Mouse (Mus musculus) C2C12 (cell line): ENCODE data around the gene Kbtbd13. TPM values are rescaled to one million over a fixed set of nuclear protein-coding genes. Genes with fewer than 3 reads are reported as not detected.
"Not testable (repeated sequence)": the region's sequence is repeated elsewhere in the genome, so short reads cannot be mapped to it uniquely, and the experiment has no call there.

Experiments
- H3K27me3 ChIP-seq: one replicate; pipeline ENCODE4 v1.6.1; 2011; ENCODE audit not compliant: control insufficient read depth, insufficient read depth, insufficient read length
- H3K36me3 ChIP-seq: one replicate; pipeline ENCODE4 v1.6.1; 2011; ENCODE audit not compliant: control insufficient read depth, insufficient read depth
- H3K4me3 ChIP-seq: one replicate; pipeline ENCODE4 v1.5.1; 2011; ENCODE audit warnings: mild to moderate bottlenecking, control low read depth; ENCODE audit not compliant: poor library complexity, insufficient read depth, severe bottlenecking
- H3K79me2 ChIP-seq: one replicate; pipeline ENCODE4 v1.6.1; 2011; ENCODE audit not compliant: control insufficient read depth, insufficient read depth
- H3K79me3 ChIP-seq: one replicate; pipeline ENCODE4 v1.6.1; 2011; ENCODE audit warnings: low read depth, control low read depth
- H3ac ChIP-seq: one replicate; pipeline ENCODE3; 2011; ENCODE audit warnings: low read depth; ENCODE audit not compliant: control insufficient read depth, insufficient read length
- CEBPB ChIP-seq: IDR thresholded peaks from one replicate; pipeline ENCODE4 v1.6.1; 2011; ENCODE audit warnings: low read depth, mild to moderate bottlenecking, control low read depth, moderate library complexity
- CTCF ChIP-seq: IDR thresholded peaks from one replicate; pipeline ENCODE4 v1.5.1; 2011; ENCODE audit not compliant: control insufficient read depth, insufficient read depth, insufficient read length
- FOSL1 ChIP-seq: IDR thresholded peaks from one replicate; pipeline ENCODE4 v1.8.0; 2011; ENCODE audit warnings: mild to moderate bottlenecking, low read length; ENCODE audit not compliant: poor library complexity, insufficient read depth, severe bottlenecking
- MAX ChIP-seq: IDR thresholded peaks from one replicate; pipeline ENCODE4 v1.6.1; 2011; ENCODE audit warnings: mild to moderate bottlenecking, control low read depth
- MYOD1 ChIP-seq: IDR thresholded peaks from one replicate; pipeline ENCODE4 v1.6.1; 2011; ENCODE audit warnings: low read depth; ENCODE audit not compliant: control insufficient read depth, insufficient read length
- MYOG ChIP-seq: IDR thresholded peaks from one replicate; pipeline ENCODE4 v1.6.1; 2011; ENCODE audit not compliant: control insufficient read depth, insufficient read length; ENCODE audit errors: extremely low read depth
- USF1 ChIP-seq: IDR thresholded peaks from one replicate; pipeline ENCODE4 v1.6.1; 2011; ENCODE audit warnings: low read depth, mild to moderate bottlenecking, control low read depth, moderate library complexity
- polyA plus RNA-seq: library from polyadenylated mRNA; unstranded; fragments of >200 nt; fragmentation: generic; extraction: Trizol; gene quantifications from one replicate; pipeline ENCODE4 v1.2.1, GENCODE M21; 2012; ENCODE audit warnings: missing spikeins

The Kbtbd13 gene
- polyA plus RNA-seq, 1 experiment = not detected

GRCm38 (mm10) chr9:65353251-65353650 lies 38.2 kb downstream of the Kbtbd13 start:
- Histone ChIP-seq H3K79me3 (peaks cover 48% of the 10 kb centered on the region), H3K36me3 (peaks cover 10% of the 10 kb centered on the region), H3K4me3 (no peak overlapping the region), H3K79me2 (peaks cover 63% of the 10 kb centered on the region), H3ac (no peak overlapping the region), H3K27me3 (no peaks in the 10 kb centered on the region)
- no peak for TF ChIP-seq FOSL1
- TF ChIP-seq MYOD1 = no peak
- TF ChIP-seq CTCF = no peak
- no peak for TF ChIP-seq MYOG
- no peak for TF ChIP-seq USF1
- no peak for TF ChIP-seq MAX
- TF ChIP-seq CEBPB = no peak

DNA sequence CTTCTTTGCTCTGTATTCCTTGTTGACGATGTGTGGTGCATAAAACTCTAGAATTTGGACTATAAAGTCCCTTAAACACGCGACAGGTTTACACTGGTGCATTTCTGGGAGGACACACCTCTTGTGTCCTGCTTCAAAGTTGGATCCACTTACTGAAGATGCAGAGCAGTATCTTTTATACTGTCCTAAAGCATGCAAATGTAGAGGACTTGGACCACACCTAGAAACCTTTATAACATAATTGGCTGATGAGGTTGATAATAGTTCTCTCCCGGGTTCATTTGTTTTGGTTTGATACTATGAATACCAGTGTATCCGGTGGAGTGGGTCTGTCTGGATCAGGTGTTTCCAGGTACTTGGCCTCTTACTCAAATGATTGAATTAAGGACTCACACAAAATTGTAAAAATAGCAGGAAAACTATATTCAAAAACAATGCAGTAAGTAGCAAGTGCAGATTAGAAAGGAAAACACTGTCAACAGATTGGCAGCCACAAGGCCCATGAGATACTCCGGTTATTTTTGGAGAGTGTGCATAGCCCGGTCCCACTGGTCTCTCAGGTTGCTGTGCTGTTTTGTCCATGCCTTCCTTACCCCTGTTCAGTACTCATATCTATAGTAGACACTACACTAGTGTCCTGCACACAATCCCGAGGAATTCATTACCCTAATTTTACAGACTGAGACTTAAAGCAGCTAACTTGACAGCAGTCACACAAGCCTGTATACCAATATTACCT lies 44.2 kb downstream of the Kbtbd13 start:
- Histone ChIP-seq H3ac (peak overlapping the region; percentile 88), H3K36me3 (no peaks in the 10 kb centered on the region), H3K79me2 (peaks cover 56% of the 10 kb centered on the region), H3K4me3 (peak overlapping the region; percentile 60), H3K79me3 (peaks cover 42% of the 10 kb centered on the region), H3K27me3 (no peaks in the 10 kb centered on the region)
- TF ChIP-seq MAX = no peak
- TF ChIP-seq MYOD1 = no peak
- no peak for TF ChIP-seq FOSL1
- TF ChIP-seq MYOG = no peak
- no peak for TF ChIP-seq USF1
- TF ChIP-seq CEBPB = no peak
- TF ChIP-seq CTCF = no peak

DNA sequence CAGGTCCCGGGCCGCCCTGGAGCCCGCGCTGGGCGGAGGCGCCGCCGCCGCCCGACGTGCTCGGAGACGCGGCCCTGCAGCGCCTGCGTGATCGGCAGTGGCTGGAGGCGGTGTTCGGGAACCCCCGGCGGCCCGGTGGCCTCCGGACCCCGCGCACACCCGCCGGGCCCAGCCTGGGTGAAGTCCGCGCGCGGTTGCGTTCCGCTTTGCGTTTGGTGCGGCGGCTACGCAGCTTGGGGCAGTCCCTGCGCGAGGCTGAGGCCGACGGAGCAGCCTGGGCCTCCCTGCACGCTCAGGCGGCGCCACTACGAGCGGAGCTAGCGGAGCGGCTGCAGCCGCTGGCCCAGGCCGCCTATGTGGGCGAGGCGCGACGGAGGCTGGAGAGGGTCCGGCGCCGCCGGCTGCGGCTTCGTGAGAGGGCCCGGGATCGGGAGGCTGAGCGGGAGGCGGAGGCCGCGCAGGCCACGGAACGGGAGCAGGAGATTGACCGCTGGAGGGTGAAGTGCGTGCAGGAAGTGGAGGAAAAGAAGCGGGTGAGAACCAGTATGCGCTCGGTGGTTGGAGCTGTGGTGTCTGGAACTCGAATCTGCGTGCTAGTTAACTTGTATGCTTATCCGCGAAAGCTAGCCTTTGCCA lies 44.9 kb downstream of the Kbtbd13 start:
- Histone ChIP-seq H3K79me3 (peaks cover 38% of the 10 kb centered on the region), H3K36me3 (no peaks in the 10 kb centered on the region), H3K4me3 (peak overlapping the region; percentile 60), H3K27me3 (no peaks in the 10 kb centered on the region), H3ac (peak overlapping the region; percentile 88), H3K79me2 (peaks cover 49% of the 10 kb centered on the region)
- TF ChIP-seq MYOD1 (no peak), MYOG (no peak), MAX (no peak), CEBPB (no peak), FOSL1 (no peak), CTCF (no peak), USF1 (no peak)

- Histone ChIP-seq H3K79me3 (peaks cover 33% of the 10 kb centered on the region), H3K4me3 (peak within 1 kb of the TSS; percentile 60), H3K79me2 (peaks cover 43% of the 10 kb centered on the region), H3ac (peak within 1 kb of the TSS; percentile 88), H3K36me3 (no peaks in the 10 kb centered on the region), H3K27me3 (no peaks in the 10 kb centered on the region)
- peak; percentile 29 for TF ChIP-seq FOSL1
- no peak for TF ChIP-seq MAX
These were observed 45.5 kb downstream of the Kbtbd13 start, which contains the start of gene Pdcd7 for GRCm38 (mm10) chr9:65345854-65346475. TSS of gene Pdcd7 (plus strand) at chr9:65346104.

- H3K79me3 ChIP-seq = peaks cover 28% of the 10 kb centered on the region
- H3K27me3 ChIP-seq, H3ac ChIP-seq, H3K36me3 ChIP-seq: not testable (repeated sequence)
- peaks cover 37% of the 10 kb centered on the region for H3K79me2 ChIP-seq
- peak overlapping the region; percentile 60 for H3K4me3 ChIP-seq
These were observed 46.0 kb downstream of the Kbtbd13 start for GRCm38 (mm10) chr9:65345439-65345838.

DNA sequence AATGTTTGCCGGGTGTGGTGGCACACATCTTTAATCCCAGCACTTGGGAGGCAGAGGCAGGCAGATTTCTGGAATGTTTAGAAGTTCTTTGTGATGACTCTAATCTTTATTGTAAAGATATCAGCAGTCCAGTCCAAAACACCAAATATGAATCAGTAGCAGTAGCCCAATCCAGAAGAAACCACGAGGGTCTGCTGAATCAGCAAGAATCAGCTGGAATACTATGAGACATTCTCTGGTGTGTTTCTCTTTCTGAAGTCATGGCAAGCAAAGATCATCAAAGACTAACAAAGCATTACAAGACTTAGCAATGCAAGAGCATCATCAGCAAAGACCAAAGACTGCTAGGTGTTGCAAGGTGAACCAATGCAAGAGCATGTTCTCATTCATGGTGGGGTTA lies 51.0 kb downstream of the Kbtbd13 start:
- Histone ChIP-seq H3K79me3 (no peaks in the 10 kb centered on the region), H3ac (no peak overlapping the region), H3K4me3 (no peak overlapping the region), H3K79me2 (no peaks in the 10 kb centered on the region), H3K36me3 (no peaks in the 10 kb centered on the region), H3K27me3 (no peaks in the 10 kb centered on the region)
- TF ChIP-seq FOSL1 (no peak), MAX (no peak), MYOD1 (no peak), CTCF (no peak), CEBPB (no peak)
